Mouse (Mus musculus) midbrain, embryonic 15.5 days (tissue): Measurements from ENCODE around the gene Hyou1. TPM values are rescaled to one million over a fixed set of nuclear protein-coding genes. Genes with fewer than 3 reads are reported as not detected.

Experiments used
- ATAC-seq: fragments of 200-750 bp; cut with Nextera tagmentation; replicated peaks from 2 replicates; pipeline ENCODE4 v1.8.0; 2017; ENCODE audit warnings: moderate TSS enrichment
- H3K27ac ChIP-seq: fragments of 300-500 bp; sonication (generic); 2 replicates; pipeline ENCODE4 v1.5.1; 2015; ENCODE audit warnings: mild to moderate bottlenecking, inconsistent platforms
- H3K27me3 ChIP-seq: fragments of 300-500 bp; sonication (generic); replicated peaks from 2 replicates; pipeline ENCODE4 v1.6.1; 2015; ENCODE audit warnings: inconsistent platforms
- H3K36me3 ChIP-seq: fragments of 300-500 bp; sonication (generic); replicated peaks from 2 replicates; pipeline ENCODE4 v1.6.1; 2015; ENCODE audit warnings: inconsistent platforms
- H3K4me1 ChIP-seq: fragments of 300-500 bp; sonication (generic); 2 replicates; pipeline ENCODE4 v1.6.1; 2015; ENCODE audit warnings: inconsistent platforms
- H3K4me2 ChIP-seq: fragments of 300-500 bp; sonication (generic); 2 replicates; pipeline ENCODE4 v1.6.1; 2015; ENCODE audit warnings: inconsistent platforms, mild to moderate bottlenecking, moderate library complexity
- H3K4me3 ChIP-seq: fragments of 300-500 bp; sonication (generic); 2 replicates; pipeline ENCODE4 v1.5.1; 2015; ENCODE audit warnings: mild to moderate bottlenecking, inconsistent platforms
- H3K9ac ChIP-seq: fragments of 300-500 bp; sonication (generic); 2 replicates; pipeline ENCODE4 v1.6.1; 2015; ENCODE audit warnings: mild to moderate bottlenecking, inconsistent platforms
- H3K9me3 ChIP-seq: fragments of 300-500 bp; sonication (generic); 2 replicates; pipeline ENCODE4 v1.6.1; 2016; ENCODE audit warnings: inconsistent platforms
- WGBS: fragments of 180-500 bp; shearing (Covaris S2); methylation state at CpG from one replicate; pipeline ENCODE4 v1.1.7; 2015; ENCODE audit warnings: mixed read lengths; 5-methylcytosine and 5-hydroxymethylcytosine counted together
- microRNA-seq: library from miRNA; unstranded; fragments of <30 nt; microRNA quantifications from one replicate; pipeline ENCODE4, GENCODE M21; 2016
- polyA plus RNA-seq: library from polyadenylated mRNA; unstranded; fragments of >200 nt; fragmentation: Nextera tagmentation; extraction: Ambion mirVana; gene quantifications from 2 replicates; pipeline ENCODE4 v1.2.1, GENCODE M21; 2015

Hyou1 gene
- polyA plus RNA-seq, 1 experiment from 2014 or later, result 29.7 TPM

DNA sequence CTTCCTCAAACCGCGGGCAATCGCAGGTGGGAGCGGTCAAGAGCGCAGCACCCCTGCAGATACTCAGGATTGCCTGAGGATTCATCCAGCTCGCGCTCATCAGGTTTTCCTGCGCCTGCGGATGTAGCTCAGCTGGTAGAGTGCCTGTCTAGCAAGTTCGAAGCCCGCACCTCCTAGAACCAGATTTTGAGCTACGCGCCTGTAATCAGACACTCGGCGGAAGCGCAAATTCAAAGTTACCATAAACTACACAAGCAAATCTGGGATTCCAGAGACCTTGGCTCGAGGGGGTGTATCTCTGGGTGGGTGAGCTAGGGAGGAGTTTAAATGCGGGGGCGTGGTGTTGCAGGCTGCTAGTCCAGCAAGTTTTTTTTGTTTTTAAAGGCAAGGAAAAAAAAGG lies 61.7 kb downstream of the Hyou1 start, which contains the start of gene Foxr1:
Foxr1 (minus strand) TSS at position 176 of the 400 bp plus-strand sequence.
- Histone ChIP-seq H3K4me3 (no peak within 1 kb of the TSS), H3K9me3 (no peaks in the 10 kb centered on the region), H3K36me3 (no peaks in the 10 kb centered on the region), H3K4me1 (no peaks in the 10 kb centered on the region), H3K27ac (no peak within 1 kb of the TSS), H3K9ac (no peak within 1 kb of the TSS), H3K4me2 (no peak within 1 kb of the TSS), H3K27me3 (no peaks in the 10 kb centered on the region)
- 82% methylated on average over 19 of the region's 19 CpGs for WGBS
- ATAC-seq, result no peak

Small RNAs within 50 kb of the gene (microRNA-seq; reads per million reads assigned to microRNA genes)
- gene Gm44335 (not detected), gene Mir7085 (not detected)

Other genes with a start within 250 kb of the Hyou1 start
- 11.7 and 11.9 TPM in 2 replicates for gene Mcam, start 245.0 kb upstream of the Hyou1 start, polyA plus RNA-seq
- gene Cbl, start 145.4 kb upstream of the Hyou1 start, polyA plus RNA-seq, result 24.4 and 26.2 TPM in 2 replicates
- gene Ccdc153, start 138.8 kb upstream of the Hyou1 start, polyA plus RNA-seq, result 0.61 TPM in 1 of 2 replicates, not detected in the other
- 0.44 and 0.96 TPM in 2 replicates for gene Pdzd3, start 128.0 kb upstream of the Hyou1 start, polyA plus RNA-seq
- 4.8 and 5.1 TPM in 2 replicates for gene Nlrx1, start 110.9 kb upstream of the Hyou1 start, polyA plus RNA-seq
- gene Abcg4, start 90.9 kb upstream of the Hyou1 start, polyA plus RNA-seq, result 30.4 and 31.1 TPM in 2 replicates
- 28.4 and 30.5 TPM in 2 replicates for gene Hinfp, start 73.8 kb upstream of the Hyou1 start, polyA plus RNA-seq
- 27.3 and 30.6 TPM in 2 replicates for gene C2cd2l, start 59.2 kb upstream of the Hyou1 start, polyA plus RNA-seq
- 36.5 and 36.9 TPM in 2 replicates for gene Dpagt1, start 53.5 kb upstream of the Hyou1 start, polyA plus RNA-seq
- 121 and 132 TPM in 2 replicates for gene H2afx, start 44.8 kb upstream of the Hyou1 start, polyA plus RNA-seq
- gene Hmbs, start 35.3 kb upstream of the Hyou1 start, polyA plus RNA-seq, result 63.1 and 65.6 TPM in 2 replicates
- 43.3 and 45.7 TPM in 2 replicates for gene Vps11, start 17.8 kb upstream of the Hyou1 start, polyA plus RNA-seq
- gene Slc37a4, start 17.4 kb downstream of the Hyou1 start, polyA plus RNA-seq, result 44.6 and 44.9 TPM in 2 replicates
- gene Rps25, start 27.6 kb downstream of the Hyou1 start, polyA plus RNA-seq, result 965 and 984 TPM in 2 replicates
- gene Trappc4, start 28.1 kb downstream of the Hyou1 start, polyA plus RNA-seq, result 317 and 321 TPM in 2 replicates
- 37.6 and 39.9 TPM in 2 replicates for gene Ccdc84, start 39.1 kb downstream of the Hyou1 start, polyA plus RNA-seq
- gene Foxr1, start 61.6 kb downstream of the Hyou1 start, polyA plus RNA-seq, result not detected in 2 replicates
- gene Upk2, start 75.5 kb downstream of the Hyou1 start, polyA plus RNA-seq, result not detected in 2 replicates
- 12.5 and 13.0 TPM in 2 replicates for gene Bcl9l, start 103.3 kb downstream of the Hyou1 start, polyA plus RNA-seq
- not detected in 2 replicates for gene Cxcr5, start 182.4 kb downstream of the Hyou1 start, polyA plus RNA-seq
- gene Ddx6, start 225.4 kb downstream of the Hyou1 start, polyA plus RNA-seq, result 20.7 and 22.6 TPM in 2 replicates